Mouse (Mus musculus) C2C12 (cell line): ENCODE results near the gene C1galt1.

Experiments used
- CEBPB ChIP-seq: IDR thresholded peaks from one replicate; pipeline ENCODE4 v1.6.1; 2011; ENCODE audit warnings: low read depth, mild to moderate bottlenecking, control low read depth, moderate library complexity
- CTCF ChIP-seq: IDR thresholded peaks from one replicate; pipeline ENCODE4 v1.5.1; 2011; ENCODE audit not compliant: control insufficient read depth, insufficient read depth, insufficient read length
- MYOD1 ChIP-seq: IDR thresholded peaks from one replicate; pipeline ENCODE4 v1.6.1; 2011; ENCODE audit warnings: low read depth; ENCODE audit not compliant: control insufficient read depth, insufficient read length

GRCm38 (mm10) chr6:7843726-7844411, 773 bp upstream of the C1galt1 start:
- TF ChIP-seq CTCF (no peak), MYOD1 (no peak), CEBPB (no peak)
